Mouse (Mus musculus): ENCODE data around the gene Efnb3.

The Efnb3 gene

GRCm38 (mm10) chr11:69510796-69511496 is 49.1 kb downstream of the Efnb3 start:
- DNase-seq (ENCODE audit: low spot score in 2 of 2): no peak

Data from heart, adult 9 months (tissue).